Mouse (Mus musculus) effector memory CD4-positive, alpha-beta T cell, adult 7 months (primary cell): ENCODE data around the gene Rnpep. TPM values are rescaled to one million over a fixed set of nuclear protein-coding genes. Genes with fewer than 3 reads are reported as not detected.

Experiments
- polyA plus RNA-seq: library from polyadenylated mRNA; unstranded; fragments of 100-300 nt; shearing (Covaris generic); gene quantifications from one replicate; pipeline ENCODE4 v1.2.1, GENCODE M21; 2017

The Rnpep gene
- polyA plus RNA-seq, result 47.2 TPM

GRCm38 (mm10) chr1:135283826-135284291 is at the start of gene Rnpep:
Gene Rnpep, minus strand, starts transcription at chr1:135284084.

GRCm38 (mm10) chr1:135324571-135324970 is 40.7 kb upstream of the Rnpep start, which contains the start of gene Lmod1:
Gene Lmod1, plus strand, starts transcription at chr1:135324807.

GRCm38 (mm10) chr1:135313284-135314031 is 29.6 kb upstream of the Rnpep start, which contains the start of gene Timm17a:
Gene Timm17a, minus strand, starts transcription at chr1:135313778.

GRCm38 (mm10) chr1:135258380-135259127 is 25.3 kb downstream of the Rnpep start, which contains the start of gene Elf3:
Gene Elf3, minus strand, starts transcription at chr1:135258568.

Other genes starting within 250 kb of the Rnpep start
- 0.29 TPM for gene Lgr6, start 178.8 kb downstream of the Rnpep start, polyA plus RNA-seq
- gene Ptpn7, start 151.4 kb downstream of the Rnpep start, polyA plus RNA-seq, result 74.2 TPM
- 66.2 TPM for gene Arl8a, start 137.3 kb downstream of the Rnpep start, polyA plus RNA-seq
- not detected for gene Gpr37l1, start 116.4 kb downstream of the Rnpep start, polyA plus RNA-seq
- not detected for gene Elf3, start 25.5 kb downstream of the Rnpep start, polyA plus RNA-seq
- gene Timm17a, start 29.7 kb upstream of the Rnpep start, polyA plus RNA-seq, result 96.8 TPM
- not detected for gene Lmod1, start 40.7 kb upstream of the Rnpep start, polyA plus RNA-seq
- gene Shisa4, start 91.2 kb upstream of the Rnpep start, polyA plus RNA-seq, result not detected
- 44.5 TPM for gene Ipo9, start 146.4 kb upstream of the Rnpep start, polyA plus RNA-seq